Mouse (Mus musculus) spleen, postnatal 36 days (tissue): Measurements from ENCODE around the gene Zfp691.

ENCODE experiments used
- DNase-seq, 2 experiments: peaks; one replicate each; pipeline ENCODE4 v3.0.0; 2022; ENCODE audit warnings: low spot score in 2 of 2, mixed read lengths in 1 of 2

Zfp691 gene

DNA sequence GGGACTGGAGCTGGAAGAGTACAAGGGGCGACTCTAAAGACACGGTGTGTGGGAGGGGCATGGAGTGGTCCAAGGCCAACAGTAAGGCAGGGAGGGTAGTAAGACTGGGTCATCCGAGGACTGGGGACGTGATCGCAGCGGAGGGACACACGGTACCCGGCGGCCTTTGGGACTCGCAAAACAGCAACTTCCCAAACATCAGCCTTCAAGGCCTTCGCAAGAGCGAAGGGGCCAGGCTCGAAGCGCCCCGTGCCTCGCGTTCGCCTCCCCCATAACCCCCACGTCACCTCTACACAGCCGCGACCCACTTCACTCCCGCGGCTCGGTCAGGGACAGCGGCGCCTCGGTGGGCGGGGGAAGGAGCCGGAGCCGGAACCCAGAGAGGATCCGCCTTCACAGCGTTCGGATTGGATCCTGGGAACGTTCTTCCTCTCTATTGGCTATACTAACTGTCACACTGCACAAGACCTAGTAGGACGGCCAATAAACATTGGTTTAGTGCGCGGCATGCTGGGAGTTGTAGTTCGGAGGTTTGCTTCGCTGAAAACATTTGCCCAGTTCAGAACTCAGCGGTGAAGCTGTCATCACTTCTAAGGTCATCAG is at the start of gene Zfp691:
Gene Zfp691 (minus strand): TSS at position 345 of the 603 bp plus-strand sequence.
- DNase-seq = peak; percentile 95 to 96

DNA sequence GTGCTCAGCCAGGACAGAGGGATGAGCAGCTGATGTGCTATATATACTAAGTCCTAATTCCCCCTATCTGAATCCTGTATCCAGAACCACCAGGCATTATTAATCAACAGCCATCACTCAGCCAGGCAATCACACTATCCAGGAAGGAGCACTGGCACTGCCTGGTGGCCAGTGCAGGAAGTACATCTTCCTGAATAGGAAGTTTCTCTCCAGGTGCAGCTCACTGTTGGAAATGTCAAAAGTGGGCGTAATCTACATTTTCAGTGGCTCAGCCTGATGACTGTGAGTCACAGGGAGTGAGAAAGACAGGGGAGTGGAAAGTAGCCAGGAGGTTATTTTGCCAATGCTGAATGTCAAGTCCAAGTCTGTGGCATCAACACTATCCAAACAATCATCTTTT is 49.7 kb upstream of the Zfp691 start:
- DNase-seq = no peak

- no peak for DNase-seq
These were observed 44.2 kb upstream of the Zfp691 start, which contains the start of gene Tmem269 for GRCm38 (mm10) chr4:119218169-119218568. TSS of gene Tmem269 (minus strand) at chr4:119218217.

DNA sequence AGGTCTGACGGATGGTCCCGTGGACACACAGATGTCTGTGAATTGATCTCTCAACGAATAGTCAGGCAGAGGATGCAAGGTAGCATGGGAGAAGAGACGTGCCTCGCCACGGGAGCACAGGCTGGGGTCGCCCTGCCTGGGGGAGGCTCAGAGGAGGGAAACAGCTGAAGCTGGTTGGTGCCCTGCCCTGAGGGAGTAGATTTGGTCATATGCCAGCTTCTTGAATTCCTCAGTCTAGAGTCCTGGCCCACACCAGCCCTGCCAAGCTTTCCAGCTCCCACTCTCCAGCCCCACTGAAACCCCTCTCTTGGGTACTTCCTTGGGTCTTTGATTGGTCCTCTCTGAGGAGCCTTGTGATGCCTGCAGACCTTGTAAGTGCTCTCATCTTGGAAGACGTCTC is 42.7 kb upstream of the Zfp691 start:
- DNase-seq = no peak

DNA sequence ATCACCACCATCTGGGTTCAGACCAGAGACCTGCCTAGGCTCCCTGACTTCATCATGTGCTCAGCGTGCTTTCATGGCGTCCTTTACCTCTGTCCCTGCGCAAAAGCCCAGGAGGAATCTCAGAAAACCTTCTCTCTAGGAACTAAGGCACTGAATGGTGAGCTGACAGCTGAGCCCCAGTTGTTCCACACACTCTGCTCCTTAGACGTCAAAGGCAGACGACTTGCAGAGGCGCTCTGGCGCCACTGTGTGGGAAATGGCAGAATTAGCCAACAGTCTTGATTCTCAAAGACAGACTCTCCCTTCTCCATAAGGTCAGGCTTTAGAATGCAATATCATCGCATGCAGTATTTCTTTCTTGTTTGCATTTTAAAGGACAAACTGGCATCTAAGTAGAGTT is 30.7 kb upstream of the Zfp691 start:
- peak; percentile 41 to 60 for DNase-seq

- DNase-seq = no peak
These were observed 24.1 kb upstream of the Zfp691 start for GRCm38 (mm10) chr4:119198105-119198504.

DNA sequence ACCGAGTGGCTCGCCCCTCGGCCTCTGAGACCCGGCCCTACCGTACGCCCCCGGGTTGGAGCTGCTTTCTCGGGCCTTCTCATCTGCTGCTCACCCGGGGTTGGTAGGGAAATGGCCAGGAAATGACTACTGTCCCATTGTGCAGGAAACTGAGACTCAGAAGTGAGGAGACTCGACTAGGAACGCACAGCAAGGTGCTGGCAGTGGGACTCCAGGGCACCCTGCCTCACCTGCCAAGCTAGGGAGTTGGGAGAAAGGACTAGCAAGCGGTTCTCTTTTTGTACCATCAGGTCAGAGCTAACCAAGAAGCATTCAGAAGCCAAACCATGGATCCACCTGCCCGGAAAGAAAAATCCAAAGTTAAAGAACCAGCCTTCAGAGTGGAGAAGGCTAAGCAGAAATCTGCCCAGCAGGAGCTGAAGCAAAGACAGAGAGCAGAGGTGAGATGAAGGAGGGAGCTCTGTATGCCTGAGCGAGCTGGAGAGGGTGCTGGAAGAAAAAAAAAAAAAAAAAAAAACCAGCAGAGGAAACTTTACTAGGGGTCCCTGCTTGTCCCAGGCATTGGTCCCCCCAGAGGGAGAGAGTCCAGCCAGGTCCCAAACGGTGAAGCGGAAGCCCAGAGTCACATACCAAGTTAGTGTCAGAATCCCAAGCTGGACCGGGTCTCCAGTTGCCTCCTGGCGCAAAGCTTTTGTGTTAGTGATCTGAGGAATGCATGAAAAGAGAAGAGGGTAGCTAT is 21.8 kb upstream of the Zfp691 start:
- DNase-seq = no peak

- DNase-seq = peak; percentile 84 to 87
These were observed 21.1 kb upstream of the Zfp691 start, which contains the start of gene Svbp for GRCm38 (mm10) chr4:119194909-119195581. TSS of gene Svbp (plus strand) at chr4:119195306.

DNA sequence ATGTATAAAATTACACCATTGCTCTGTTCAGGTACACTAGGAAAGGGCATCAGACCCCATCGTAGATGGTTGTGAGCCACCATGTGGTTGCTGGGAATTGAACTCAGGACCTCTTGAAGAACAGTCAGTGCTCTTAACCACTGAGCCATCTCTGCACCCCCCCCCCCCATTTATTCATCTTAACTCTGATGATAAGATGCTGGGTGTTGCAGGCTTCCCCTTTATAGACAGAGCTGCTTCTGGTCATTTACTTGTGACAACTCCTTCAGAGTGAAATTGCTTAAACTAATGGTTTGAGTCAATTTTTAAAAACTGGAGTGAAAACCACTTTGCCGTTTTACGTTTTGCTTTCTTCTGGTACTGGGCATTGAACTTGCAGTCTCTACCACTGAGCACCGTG is 18.8 kb upstream of the Zfp691 start:
- no peak for DNase-seq

DNA sequence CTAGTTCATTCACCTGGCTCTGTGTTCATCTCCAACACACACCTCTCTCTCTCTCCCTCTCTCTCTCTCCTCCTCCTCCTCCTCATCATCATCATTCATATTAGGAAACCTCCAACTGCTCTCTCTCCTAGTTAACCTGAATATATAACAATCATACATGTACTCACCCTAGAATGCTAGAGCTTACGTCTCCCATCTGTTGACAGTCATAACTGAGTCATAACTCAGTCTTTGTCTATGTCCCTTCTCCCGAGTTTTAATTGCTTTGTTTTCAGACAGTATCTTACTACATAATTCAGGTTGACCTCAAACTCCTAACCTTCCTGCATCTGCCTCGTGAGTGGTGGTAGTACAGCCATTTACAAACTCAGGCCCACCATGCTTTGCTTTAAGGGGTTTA is 17.3 kb upstream of the Zfp691 start:
- DNase-seq = no peak

GRCm38 (mm10) chr4:119190618-119191017 is 16.6 kb upstream of the Zfp691 start:
- peak; percentile 40 to 73 for DNase-seq

DNA sequence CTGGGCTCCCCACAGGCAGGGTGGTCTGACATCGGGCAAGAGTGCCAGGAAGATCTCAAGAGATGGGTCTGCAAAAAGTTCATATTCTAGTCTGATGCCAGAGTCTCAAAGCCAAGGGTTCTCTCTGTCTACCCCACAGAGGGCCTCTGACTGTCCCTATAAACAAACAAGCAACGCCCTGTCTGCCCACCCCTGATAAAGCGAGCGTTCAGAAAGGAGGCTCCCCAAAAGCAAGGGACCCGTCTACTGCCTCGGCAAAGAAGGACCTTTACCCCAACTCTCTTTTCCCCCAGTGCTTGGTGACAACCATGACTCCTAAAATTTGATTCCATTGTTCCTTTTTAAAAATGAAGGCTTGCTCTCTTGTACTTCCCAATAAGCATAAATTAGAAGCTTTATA is 15.9 kb upstream of the Zfp691 start, which contains the start of gene Ermap:
Gene Ermap (minus strand): TSS at position 148 of the 400 bp plus-strand sequence.
- DNase-seq = peak; percentile 50 to 75

GRCm38 (mm10) chr4:119189392-119189791 is 15.4 kb upstream of the Zfp691 start:
- no peak for DNase-seq

- DNase-seq = peak; percentile 55 to 70
These were observed 14.2 kb upstream of the Zfp691 start for GRCm38 (mm10) chr4:119188060-119188785.

DNA sequence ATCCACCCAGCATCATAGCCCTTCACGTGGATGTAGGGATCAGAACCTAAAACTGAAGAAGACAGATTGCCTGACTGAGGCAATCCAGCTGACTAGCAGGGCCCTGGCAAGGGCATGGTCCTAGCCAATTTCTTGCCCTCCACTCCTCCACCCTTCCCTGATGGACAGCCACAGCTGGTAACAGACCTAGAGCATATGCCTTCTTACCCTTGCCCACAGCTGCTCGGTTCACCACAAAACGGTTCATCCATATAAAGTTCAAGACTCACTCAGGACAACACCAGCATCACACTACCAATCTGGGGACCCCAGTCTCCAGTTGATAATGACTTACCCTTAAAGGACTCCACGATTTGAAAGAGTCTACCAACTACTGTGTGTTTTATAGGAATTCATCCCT is 11.8 kb upstream of the Zfp691 start:
- DNase-seq = no peak

DNA sequence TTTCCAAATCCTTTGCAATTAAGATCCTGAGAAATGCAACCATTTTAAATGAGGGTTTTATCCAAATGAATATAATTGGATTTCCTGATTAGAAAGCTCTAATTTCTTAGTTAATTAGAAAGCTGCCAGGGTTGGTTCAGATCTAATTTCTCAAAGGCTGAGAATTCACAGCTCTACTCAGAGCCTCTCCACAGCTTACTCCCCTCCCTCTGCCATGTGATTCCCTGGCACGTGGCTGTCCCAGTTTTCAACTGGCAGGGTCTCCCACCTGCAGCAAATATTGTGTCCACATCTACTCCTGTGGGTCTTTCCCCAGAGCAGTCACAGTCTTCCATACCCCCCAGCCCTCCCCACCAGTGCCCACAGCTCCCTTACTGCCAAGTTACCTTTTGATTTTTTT is 9.5 kb upstream of the Zfp691 start:
- DNase-seq = no peak

GRCm38 (mm10) chr4:119181456-119181855 is 7.5 kb upstream of the Zfp691 start:
- peak; percentile 71 to 77 for DNase-seq

DNA sequence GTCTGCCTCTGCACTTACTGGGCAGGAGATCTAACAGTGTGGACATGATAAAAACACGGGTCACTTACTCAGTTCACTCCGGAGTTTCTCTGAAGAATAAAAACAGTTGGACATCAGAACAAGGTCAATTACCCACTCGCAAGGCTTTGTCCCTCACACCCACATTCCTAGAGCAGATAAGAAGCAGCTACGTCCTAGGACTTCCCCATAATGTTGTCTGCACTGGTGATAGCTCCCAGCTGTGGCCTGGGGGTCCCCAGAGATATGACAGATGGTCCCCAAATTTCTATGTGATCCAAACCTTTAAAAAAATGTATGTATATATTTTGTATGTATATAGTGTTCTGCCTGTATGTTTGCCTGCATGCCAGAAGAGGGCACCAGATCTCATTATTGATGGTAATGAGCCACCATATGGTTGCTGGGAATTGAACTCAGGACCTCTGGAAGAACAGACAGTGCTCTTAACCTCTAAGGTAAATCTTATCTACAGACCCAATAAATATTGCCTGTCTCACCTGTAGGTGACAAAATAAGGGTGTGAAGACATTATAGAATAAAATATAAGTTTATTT is 6.2 kb upstream of the Zfp691 start:
- DNase-seq = no peak

DNA sequence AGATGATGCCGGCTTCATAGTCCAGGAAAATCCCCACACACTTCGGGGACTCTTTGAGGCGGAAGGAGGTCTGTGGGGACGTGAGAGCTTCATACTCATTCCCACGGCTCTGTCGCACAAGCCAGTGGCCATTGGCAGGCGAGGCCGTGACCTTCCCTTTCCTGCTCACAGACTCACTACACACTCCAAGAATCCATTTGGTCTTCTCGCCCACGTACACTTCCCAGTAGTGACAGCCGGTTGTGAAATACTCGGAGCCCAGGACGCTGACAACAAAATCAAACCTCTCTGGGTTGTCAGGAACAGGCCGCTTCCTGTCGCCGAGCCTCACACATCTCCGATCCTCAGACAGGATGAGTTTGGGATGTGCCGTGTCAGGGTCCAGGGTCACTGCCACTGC is 4.3 kb upstream of the Zfp691 start:
- DNase-seq = no peak

GRCm38 (mm10) chr4:119177702-119178101 is 3.7 kb upstream of the Zfp691 start:
- no peak for DNase-seq

DNA sequence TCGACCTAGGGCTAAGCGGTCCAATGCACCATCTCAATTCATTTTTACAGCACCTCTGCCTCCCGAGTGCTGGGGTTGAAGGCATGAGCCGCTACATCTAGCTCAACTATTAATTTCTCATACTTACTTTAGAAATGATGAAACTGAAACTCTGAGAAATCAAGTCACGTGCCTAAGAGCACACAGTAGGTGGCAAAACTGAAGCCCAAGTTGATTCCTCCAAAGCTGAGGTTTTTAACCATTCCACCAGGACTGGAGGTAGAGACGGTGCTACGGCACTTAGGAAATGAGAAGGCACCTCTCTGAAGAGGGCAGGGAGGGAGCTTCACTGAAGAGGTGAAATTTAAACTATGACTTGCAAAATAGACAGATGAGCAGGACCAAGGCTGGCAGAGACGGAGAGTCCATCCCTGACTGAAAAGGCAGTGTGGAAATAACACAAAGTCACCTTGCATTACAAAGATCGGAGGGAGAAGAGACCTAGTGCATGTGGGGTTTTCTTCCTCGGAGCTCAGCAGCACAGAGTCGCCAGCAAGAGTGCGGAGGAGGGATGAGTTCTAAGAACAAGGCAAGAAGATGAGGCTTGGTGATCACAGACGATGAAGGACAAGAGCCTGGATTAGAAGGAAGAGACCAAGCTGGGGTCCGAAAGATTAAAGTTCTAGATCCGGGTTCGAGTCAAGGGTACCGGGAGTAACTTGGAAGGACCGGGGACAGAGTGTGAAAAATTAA is 910 bp downstream of the Zfp691 start:
- no peak for DNase-seq
